Mouse (Mus musculus): ENCODE data around the gene Fam189b.
A peak's percentile ranks its signal among the peaks of the same experiment; 100 is the strongest.
"Not testable (repeated sequence)": the region's sequence is repeated elsewhere in the genome, so short reads cannot be mapped to it uniquely, and the experiment has no call there.

Fam189b gene

DNA sequence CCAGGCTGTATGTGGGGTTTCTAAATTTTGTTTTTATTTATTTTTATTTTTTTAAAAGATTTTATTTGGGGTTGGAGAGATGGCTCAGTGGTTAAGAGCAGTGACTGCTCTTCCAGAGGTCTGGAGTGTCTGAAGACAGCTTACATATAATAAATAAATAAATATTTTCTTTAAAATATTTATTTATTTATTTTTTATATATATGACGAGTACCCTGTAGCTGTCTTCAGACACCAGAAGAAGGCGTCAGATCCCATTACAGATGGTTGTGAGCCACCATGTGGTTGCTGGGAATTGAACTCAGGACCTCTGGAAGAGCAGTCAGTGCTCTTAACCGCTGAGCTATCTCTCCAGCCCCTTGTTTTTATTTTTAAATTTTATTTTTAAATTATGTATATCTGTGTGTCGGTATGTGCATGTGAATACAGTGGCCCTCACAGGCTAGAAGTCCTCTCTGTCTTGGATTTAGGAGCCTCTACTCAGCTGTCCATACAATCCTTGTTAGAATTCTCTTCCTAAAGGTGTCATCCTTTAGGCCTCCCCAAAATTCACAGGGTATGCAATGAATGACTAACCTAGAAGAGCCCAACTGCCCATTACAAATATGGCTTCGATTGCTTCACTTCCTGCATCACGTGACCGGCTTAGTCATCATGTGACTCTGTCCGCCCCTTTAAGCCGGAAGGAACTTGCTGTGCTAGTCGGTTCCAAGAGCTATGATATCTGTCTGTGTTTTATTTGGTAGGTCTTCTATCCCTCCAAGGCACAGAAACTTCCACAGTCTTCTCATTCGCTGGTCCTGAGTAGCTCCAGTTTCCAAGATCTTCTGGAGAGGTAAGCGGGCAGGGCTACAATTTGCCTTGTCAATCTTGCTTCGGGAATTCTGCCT lies 19.6 kb downstream of the Fam189b start, which contains the start of gene Gba:
Gene Gba, plus strand, starts transcription at position 676 of the 889 bp plus-strand sequence.
- peak; percentile 78 to 85 for DNase-seq (ENCODE audit: low spot score in 2 of 2)

DNA sequence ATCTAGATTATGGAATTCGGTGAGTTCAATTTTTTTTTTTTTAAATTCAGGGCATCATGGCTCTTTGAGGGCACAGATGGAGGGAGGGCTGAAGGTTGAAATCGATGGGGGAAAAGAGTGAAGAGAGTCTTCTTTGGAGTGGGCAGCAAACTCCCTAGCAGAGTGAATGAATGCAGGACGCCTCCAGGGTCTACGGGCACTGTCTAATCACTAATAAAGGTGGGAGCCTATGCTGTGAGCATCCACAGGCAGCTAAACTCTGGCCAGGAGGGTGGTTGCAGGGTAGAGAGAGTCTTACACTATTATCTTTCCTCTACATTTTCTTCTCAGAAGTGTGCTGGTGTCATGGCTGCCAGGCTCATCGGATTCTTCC lies 20.2 kb downstream of the Fam189b start:
- no peak for DNase-seq (ENCODE audit: low spot score in 2 of 2)

DNA sequence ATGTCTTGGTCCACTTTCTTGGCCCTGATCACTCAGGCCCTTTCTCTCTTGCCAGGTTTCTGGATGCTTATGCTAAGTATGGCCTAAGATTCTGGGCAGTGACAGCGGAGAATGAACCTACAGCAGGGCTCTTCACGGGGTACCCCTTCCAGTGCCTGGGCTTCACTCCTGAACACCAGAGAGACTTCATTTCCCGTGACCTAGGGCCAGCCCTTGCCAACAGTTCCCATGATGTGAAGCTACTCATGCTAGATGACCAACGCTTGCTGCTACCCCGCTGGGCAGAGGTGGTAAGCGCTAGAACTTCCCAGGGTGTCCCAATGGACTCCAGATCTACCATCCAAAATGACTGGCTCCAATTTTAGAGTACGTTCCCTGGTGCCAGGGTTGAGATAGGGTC lies 23.1 kb downstream of the Fam189b start:
- no peak for DNase-seq (ENCODE audit: low spot score in 2 of 2)

DNA sequence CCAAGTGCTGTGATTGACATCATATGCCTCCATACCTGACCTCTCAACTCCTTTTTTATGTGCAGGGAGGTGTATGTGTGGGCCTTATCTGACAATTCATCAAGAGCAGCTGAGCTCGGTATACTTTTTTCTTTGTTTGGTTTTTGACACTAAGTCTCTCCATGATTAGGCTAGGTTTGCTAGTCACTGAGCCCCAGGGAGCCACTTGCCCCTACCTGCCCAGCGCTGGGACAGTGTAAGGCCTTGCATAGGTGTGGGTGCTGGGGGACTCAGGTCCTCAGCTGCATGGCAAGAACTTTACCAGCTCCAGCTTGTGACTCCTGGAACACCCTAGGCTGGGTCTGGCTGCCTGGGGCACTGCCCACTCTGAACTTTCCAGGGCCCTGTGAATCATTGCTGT lies 23.8 kb downstream of the Fam189b start:
- DNase-seq (ENCODE audit: low spot score in 2 of 2) = no peak

DNA sequence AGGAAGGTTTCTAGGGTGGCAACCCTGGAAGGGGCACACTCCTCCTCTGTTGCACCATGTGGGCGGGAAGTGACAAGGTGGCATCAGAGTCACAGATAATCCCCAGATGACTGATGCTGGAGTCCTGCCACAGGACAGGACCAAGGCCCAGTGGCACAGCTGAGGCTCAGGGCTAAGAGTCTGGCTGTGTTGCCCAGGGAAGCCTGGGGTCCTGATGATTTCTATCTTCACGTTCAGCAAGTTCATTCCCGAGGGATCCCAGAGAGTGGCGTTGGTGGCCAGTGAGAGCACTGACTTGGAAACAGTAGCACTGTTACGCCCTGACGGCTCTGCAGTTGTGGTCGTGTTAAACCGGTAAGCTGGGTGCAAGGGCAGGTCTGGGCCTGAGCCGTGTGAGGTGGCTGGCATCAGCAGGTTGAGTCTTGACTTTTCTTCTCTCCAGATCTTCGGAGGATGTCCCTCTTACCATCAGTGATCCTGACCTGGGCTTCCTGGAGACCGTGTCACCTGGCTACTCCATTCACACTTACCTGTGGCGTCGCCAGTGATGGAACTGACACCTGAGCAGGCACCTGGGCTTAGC lies 25.2 kb downstream of the Fam189b start:
- no peak for DNase-seq (ENCODE audit: low spot score in 2 of 2)

DNA sequence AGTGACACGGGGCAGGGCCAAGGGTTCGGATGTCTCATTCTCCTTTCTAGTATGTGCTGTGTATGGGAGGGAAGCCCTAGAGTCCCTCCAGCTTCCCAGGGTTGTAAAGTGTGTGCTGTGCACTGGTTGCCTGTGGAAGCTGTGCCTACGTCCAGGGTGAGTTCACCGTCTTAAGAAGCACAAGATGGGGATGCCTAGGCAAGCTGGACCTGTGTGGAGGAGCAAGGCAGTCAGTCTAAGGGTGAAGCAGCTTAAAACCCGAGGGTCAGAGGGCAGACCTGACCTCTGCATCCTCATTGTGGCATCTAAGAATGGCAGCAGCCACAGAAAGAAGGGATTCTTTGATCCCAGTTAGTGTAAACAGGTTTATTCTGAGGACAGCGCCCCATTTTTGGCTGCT lies 25.8 kb downstream of the Fam189b start:
- DNase-seq (ENCODE audit: low spot score in 2 of 2) = no peak

DNA sequence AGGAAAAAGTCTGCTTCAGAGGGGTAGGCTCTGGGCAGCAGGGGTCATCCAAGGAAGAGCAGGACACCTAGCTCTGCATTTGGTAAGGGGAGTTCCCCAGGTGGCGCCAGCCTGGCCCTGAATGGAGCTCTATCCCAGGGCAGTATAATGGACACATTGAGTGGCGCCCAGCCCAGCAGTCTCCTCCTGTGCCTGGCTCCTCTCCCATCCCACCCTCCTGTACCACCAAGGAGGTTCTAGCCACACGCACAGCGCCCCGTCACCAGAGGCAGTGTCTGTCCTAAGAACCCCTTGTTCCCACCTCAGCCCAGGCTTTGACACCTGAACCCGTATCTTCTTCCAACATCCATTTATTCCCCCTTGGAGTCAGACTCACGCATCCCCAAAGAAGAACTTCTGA lies 26.8 kb downstream of the Fam189b start:
- DNase-seq (ENCODE audit: low spot score in 2 of 2) = no peak

DNA sequence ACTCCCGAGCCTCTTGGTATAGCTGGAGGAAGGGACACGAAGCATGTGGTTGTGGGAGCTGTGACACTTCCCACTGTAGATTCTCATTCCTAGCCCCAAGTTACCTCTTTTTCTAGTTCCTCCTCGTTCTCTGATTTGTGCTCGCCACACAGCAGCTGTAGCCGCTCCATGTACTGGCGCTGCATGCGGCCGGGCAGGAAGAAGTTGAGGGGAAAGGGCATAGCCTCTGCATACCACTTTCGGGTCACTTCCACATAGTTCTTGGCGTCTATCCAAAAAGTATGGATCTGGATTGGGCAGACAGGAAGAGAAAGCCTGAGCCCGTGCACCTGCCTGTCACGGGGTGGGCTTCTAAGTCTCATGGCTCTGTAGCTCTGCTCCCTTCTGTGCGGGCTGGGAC lies 27.2 kb downstream of the Fam189b start:
- DNase-seq (ENCODE audit: low spot score in 2 of 2) = no peak

DNA sequence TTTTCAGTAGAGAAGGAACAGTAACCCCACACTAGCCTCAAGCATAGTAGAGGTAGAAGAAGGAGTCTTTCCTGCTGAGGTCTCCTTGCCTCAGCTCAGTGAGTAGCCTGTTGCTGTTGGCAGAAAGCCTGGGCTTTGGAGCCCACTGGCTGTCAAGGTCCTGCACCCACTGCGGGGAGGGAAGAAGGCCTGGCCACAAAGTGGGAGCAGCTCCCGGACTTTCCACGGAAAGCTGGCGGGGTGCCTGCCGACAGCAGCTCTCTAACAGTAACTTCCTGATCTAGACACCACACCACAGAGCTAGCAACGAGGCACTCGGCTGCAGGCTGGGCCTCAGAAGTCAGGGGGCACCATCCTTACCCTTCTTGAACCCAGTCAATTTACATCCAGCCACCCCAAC lies 27.8 kb downstream of the Fam189b start:
- no peak for DNase-seq (ENCODE audit: low spot score in 2 of 2)

DNA sequence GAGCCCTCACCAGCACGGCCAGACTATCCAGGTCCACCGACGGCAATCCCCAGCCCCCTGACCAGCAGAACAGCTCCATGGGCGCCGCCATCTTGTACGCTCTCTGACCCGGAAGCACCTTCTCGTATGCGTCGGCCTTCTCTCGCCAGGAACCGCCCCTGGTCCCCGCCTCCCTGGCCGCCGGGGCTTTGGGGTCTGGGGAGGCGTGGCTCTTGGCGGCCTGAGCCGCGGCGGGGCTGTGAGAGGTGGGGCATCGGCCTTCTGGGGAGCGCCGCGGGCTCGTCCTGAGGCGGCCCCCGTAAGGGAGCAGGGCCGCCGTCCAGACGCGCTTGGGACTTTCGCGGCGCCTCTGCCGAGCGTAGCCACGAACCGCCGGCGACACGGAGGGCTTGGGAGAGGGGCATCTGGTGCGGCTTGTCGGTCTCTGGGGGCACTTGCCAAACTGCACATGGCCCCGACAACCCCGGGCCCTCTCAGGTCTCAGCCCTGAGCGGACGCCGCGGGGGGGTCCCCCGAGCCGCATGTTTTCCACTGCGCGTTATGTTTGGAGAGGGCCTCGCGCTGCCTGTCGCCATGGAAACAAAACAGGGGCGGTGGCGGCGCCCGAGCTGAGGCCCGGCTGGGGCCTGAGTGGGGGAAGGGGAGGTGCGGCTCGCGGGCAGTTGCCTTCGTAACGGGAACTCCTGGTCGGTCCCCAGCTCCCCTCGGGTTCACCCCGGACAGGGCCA lies 31.0 kb downstream of the Fam189b start:
- peak; percentile 74 to 92 for DNase-seq (ENCODE audit: low spot score in 2 of 2)

DNA sequence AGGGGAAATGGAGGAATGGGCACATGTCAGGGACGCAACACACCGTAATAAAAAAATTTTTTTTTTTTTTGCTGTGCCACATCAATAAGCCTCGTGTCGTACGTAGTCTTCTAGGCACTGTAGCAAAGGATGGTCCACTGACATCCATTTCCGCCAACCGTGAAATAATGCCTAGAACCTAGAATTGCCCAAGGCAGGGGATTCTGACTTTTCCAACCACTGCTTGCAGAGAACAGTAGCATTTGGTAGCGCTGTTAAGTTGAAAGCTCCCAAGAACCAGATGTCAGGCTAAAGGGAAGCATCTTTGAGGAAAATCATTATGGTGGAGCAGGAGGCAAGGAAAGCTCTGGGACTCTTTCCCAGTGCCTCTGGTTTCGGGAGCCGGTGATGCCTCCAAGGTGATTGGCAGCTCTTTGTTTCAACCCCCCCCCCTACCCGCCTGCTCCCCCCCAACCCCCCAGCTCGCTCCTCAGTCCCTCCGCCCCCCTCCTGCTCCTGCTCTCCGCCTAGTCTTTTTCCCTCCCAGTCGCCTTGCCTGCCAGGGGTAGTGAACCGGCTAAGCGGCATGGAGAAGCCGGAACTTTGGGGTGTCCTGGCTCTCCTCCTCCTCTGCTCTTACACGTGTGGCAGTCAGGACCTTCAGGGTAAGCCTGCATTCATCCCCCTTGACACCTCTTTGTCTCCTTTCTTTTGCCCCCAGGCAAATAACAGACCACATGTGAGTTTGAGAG lies 31.9 kb downstream of the Fam189b start, which contains the start of gene Thbs3:
Gene Thbs3, plus strand, starts transcription at position 500 of the 731 bp plus-strand sequence.
- no peak for DNase-seq (ENCODE audit: low spot score in 2 of 2)

DNA sequence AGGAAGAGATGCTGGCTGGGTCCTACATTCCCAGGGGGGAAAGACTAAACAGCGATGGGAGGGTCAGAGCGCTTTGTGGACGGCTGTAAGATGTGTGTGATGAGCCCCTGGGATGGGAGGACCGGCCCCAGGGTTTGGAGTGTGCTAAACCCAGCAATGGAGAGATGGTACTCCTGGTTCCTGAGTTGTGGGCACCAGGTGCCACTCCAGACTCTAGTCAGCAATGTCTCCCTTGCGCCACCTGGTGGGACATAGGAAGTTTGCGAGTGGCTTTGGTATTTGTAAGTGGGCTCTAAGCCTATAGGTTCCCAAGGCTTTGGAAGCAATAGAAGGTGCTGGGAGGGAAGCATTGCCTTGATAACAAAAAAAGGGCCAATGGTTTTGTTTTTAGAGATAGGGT lies 32.9 kb downstream of the Fam189b start:
- peak; percentile 80 to 84 for DNase-seq (ENCODE audit: low spot score in 2 of 2)

DNA sequence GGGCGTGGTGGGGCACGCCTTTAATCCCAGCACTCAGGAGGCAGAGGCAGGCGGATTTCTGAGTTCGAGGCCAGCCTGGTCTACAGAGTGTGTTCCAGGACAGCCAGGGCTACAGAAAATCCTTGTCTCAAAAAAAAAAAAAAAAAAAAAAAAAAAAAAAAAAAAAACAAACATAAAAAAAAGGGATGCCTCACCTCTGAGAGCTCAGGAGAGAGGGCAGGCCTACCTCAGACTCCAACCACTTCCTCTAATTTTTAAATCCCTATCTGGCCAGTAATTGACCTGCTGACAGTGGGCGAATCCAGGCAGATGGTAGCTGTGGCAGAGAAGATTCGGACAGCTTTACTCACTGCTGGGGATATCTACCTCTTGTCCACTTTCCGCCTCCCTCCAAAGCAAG lies 33.5 kb downstream of the Fam189b start:
- DNase-seq (ENCODE audit: low spot score in 2 of 2) = not testable (repeated sequence)

DNA sequence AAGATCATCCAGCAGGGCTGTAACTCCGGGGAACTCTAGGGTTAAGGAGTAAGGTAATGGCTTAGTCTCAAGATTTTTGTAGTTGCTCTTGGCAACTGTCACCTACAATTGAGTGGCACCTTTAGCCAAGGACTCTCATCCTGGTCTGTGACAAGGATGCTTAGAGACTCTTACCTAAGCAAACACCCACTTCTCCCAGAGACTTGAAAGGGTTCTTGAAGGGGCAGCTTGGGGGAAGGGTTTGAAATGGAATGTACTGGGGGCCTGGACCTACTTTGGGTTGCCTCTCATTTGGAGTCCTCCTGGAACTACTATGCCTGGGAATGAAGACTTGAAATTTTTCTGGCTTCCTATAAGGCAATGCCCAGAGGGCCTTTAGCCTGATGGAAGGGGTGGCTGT lies 35.3 kb downstream of the Fam189b start:
- DNase-seq (ENCODE audit: low spot score in 2 of 2) = no peak

DNA sequence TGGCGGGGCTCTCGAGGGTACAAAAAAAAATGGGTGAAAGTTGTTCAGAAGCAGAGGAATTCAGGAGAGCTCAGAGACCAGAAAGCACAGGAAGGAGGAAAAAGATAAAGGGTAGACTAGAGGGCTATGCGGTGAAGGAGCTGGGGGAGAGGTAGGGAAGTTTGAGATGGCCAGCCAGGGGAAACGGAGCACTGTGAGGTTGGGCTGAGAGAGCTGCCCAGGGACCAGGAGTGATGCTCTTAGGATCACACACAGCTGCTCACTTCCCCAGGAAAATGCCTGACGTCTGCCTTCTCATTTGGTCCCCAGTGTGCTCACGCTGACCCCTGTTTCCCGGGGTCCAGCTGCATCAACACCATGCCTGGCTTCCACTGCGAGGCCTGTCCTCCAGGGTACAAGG lies 36.6 kb downstream of the Fam189b start:
- no peak for DNase-seq (ENCODE audit: low spot score in 2 of 2)

DNA sequence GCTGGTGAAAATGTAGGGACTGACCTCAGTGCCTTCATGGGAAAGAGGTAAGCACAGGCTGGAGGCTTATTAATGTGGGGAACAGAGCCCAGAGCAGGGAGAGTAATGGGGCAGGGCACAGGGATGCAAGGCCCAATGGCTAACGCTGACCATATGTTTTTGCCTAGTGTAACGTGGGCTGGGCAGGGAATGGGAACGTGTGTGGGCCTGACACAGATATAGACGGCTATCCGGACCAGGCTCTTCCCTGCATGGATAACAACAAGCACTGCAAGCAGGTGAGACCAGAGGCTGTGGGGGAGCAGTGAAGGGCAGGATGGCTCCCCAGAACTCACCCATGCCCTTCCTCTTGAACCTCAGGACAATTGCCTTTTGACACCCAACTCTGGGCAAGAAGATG lies 38.2 kb downstream of the Fam189b start:
- no peak for DNase-seq (ENCODE audit: low spot score in 2 of 2)

DNA sequence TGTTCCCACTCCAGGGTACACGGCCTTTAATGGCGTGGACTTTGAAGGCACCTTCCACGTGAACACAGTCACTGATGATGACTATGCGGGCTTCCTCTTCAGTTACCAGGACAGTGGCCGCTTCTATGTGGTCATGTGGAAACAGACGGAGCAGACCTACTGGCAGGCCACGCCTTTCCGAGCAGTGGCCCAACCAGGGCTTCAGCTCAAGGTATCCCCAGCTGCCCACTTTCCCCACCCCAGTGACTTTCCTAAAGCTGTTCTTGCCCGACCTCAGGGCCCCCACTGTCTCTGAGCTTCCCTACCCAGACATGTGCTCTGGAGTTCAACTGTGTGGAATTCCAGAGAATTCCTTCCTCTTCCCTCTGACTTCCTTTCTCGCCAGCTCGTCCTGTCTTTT lies 41.9 kb downstream of the Fam189b start:
- DNase-seq (ENCODE audit: low spot score in 2 of 2) = no peak

DNA sequence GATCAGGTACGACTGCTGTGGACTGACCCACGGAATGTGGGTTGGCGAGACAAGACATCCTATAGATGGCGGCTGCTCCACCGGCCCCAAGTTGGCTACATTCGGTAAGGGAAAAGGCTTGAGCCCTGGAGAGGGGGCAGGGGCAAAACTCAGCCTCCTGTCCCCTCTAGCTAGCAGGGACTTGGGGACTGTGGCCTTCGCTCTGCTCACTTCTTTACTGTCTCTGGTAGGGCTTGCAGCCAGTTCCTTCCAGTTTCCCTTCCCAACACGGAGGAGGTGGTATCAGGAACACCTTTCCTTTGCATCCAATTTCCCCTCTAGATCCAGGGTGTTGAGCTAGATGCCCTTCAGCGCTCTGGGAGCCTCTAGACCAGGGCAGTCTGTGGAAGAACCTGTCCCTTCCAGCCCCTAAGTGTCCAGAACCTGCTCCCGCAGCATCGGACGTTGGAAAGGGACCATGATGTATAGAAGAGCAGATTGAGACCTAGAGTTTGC lies 42.4 kb downstream of the Fam189b start:
- no peak for DNase-seq (ENCODE audit: low spot score in 2 of 2)

DNA sequence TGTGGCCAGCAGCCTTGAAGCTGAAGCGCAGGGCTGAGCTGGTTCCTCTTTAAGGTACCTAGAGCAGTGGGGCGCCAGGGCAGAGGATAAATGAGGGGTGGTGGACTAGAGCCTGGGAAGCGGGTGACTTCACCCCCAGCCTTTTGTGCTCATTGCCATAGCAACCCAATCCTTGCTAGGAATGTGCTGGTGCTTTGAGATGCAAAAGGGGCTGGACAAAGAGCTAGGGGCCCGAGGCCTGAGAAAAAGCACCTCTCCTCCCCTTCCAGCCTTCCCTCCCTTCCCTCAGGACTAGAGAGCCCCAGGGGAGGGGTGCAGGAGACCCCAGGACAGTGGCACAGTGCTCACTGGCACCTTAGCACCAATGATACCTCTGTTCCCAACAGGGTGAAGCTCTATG lies 43.0 kb downstream of the Fam189b start:
- DNase-seq (ENCODE audit: low spot score in 2 of 2) = no peak

DNA sequence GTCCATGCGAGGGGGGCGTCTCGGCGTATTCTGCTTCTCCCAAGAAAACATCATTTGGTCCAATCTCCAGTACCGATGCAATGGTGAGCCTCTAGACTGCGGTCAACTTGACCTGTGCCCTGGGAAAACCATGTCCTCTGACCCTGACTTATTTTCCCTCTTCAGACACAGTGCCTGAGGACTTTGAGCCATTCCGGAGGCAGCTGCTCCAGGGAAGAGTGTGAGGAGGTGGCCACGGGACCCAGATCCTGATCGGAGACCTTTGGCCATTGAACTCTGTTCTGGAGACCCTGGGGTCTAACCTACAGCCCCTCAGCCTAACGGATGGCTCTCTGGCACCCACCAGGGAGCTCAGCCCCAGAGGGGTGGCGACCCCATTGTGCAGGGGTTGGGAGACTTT lies 43.4 kb downstream of the Fam189b start:
- DNase-seq (ENCODE audit: low spot score in 2 of 2) = no peak

DNA sequence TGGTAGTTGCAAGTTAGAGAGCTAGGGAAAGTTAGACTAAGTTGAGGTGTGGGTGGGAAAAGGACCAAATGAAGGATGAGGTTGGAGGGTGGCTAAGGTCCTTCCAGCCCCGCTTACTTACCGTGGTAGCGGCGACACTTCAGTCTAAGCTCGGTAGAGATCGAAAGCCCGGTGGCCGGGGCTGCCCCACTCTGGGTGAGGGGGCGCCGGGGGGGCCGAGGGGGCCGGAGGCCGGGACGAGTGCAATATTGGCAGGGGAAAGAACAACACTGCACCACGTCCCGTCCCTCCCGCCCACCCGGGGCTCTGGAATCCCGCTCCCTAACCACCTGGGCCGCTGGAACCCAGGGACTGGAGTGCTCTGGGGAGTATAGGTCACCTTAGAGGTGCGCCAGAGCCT lies 44.0 kb downstream of the Fam189b start, which contains the start of gene Mtx1:
Gene Mtx1, minus strand, starts transcription at position 189 of the 400 bp plus-strand sequence.
- no peak for DNase-seq (ENCODE audit: low spot score in 2 of 2)

All from cerebellum, postnatal 4 days (tissue).